Mouse (Mus musculus): ENCODE measurements around the gene Mier1. TPM values are rescaled to one million over a fixed set of nuclear protein-coding genes. Genes with fewer than 3 reads are reported as not detected.

Gene Mier1
- total RNA-seq (2023), result 73.3 and 92.2 TPM in 2 replicates

DNA sequence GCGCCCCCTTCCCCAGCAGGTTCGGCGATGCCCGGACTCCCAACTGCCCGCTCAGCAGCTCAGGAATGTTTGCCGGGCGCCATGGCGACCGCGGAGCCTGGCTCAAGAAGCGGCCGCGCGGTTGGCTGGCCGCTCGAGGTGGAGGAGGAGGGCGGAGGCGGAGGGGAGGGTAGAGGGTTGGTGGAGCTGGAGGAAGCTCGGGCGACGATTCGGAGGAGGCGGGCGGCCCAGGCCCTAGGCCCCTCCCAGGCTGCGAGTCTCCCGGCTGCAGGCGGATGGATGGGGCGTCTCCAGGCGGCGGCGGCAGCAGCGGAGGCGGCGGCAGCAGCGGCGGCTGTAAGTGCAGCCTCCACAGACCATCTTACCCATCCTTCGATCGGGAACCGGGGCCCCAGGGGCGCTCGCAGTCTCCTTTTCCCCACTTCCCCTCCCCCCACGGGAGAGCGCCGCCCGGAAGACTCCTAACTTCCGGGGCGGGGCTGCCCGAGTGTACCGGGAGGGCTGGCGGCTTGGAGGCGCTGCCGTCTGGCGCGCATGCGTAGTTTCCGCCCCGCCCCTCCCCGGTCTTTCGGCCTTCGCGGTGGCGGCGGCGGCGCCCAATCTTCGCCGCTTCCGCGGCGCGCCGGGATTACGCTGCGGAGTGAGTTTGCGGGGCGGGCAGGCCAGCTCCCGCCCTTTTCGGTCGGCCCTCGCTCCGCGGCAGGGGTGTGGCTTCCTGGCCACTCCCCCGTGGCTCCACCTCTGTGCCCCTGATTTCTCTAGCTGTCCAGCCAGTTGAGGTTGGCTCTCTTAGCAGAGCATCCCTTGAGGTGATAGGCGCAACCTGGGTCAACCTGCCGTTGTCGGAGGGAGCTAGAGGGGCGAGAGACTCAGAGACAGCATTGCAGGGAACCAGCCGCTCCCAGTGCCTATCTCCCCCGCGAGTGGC lies at the start of gene Mier1, which contains the start of gene Wdr78:
TSS of gene Mier1 (plus strand) at position 207 of the 928 bp plus-strand sequence.
TSS of gene Wdr78 (minus strand) at position 372 of the 928 bp plus-strand sequence.

Other genes starting within 250 kb of the Mier1 start
- gene Tctex1d1, start 135.8 kb upstream of the Mier1 start, total RNA-seq (2023), result 1.0 TPM in 1 of 2 replicates, not detected in the other
- not detected in 2 replicates for gene Insl5, start 87.5 kb upstream of the Mier1 start, total RNA-seq (2023)
- 4.2 and 4.4 TPM in 2 replicates for gene Wdr78, start 165 bp downstream of the Mier1 start, total RNA-seq (2023)
- gene Slc35d1, start 100.8 kb downstream of the Mier1 start, total RNA-seq (2023), result 5.8 TPM in 2 replicates
- not detected in 2 replicates for gene 4921539E11Rik, start 176.5 kb downstream of the Mier1 start, total RNA-seq (2023)
- 17.2 and 18.8 TPM in 2 replicates for gene Oma1, start 199.4 kb downstream of the Mier1 start, total RNA-seq (2023)